Mouse (Mus musculus) bone marrow, adult 2 months (tissue): ENCODE data around the gene Bco1.

Source experiments
- CTCF ChIP-seq: fragments of 200-500 bp; IDR thresholded peaks from 2 replicates; pipeline ENCODE4 v1.5.1; 2011; ENCODE audit warnings: low read length, control low read depth; ENCODE audit not compliant: control insufficient read depth, insufficient read depth
- POLR2A ChIP-seq: fragments of 200-500 bp; IDR thresholded peaks from 2 replicates; pipeline ENCODE4 v1.6.1; 2011; ENCODE audit warnings: low read depth, mild to moderate bottlenecking, control low read depth, low read length, borderline replicate concordance; ENCODE audit not compliant: control insufficient read depth

- TF ChIP-seq CTCF (no peak), POLR2A (no peak)
Observed at GRCm38 (mm10) chr8:117123850-117124633, 28.4 kb downstream of the Bco1 start.
